Mouse (Mus musculus): Measurements from ENCODE around the gene Krtap3-1. TPM values are rescaled to one million over a fixed set of nuclear protein-coding genes. Genes with fewer than 3 reads are reported as not detected.
A peak's percentile ranks its signal among the peaks of the same experiment; 100 is the strongest.

Gene Krtap3-1
- polyA plus RNA-seq, 1 experiment from 2014 or later = not detected

- H3K4me2 ChIP-seq = peak overlapping the region; percentile 53
- 7% methylated on average over 7 of the region's 7 CpGs for WGBS
- ATAC-seq (ENCODE audit: insufficient number of reproducible peaks, insufficient read depth, low FRiP score, low TSS enrichment, low read depth) = no peak
- H3K36me3 ChIP-seq = no peaks in the 10 kb centered on the region
- H3K27ac ChIP-seq = no peak overlapping the region
- H3K27me3 ChIP-seq = no peaks in the 10 kb centered on the region
- H3K9me3 ChIP-seq = no peaks in the 10 kb centered on the region
- 0 out of 2 replicates have a peak, but pooled peaks cover 2% of the 10 kb centered on the region for H3K4me1 ChIP-seq
- no peak overlapping the region for H3K4me3 ChIP-seq
- 0 out of 2 replicates have a peak overlapping the region, but pooled peaks have one; percentile 51 for H3K9ac ChIP-seq
Measured at GRCm38 (mm10) chr11:99574106-99574505, 7.7 kb upstream of the Krtap3-1 start.

GRCm38 (mm10) chr11:99573164-99573563 is 6.7 kb upstream of the Krtap3-1 start:
- Histone ChIP-seq H3K9ac (no peak overlapping the region), H3K4me1 (0 out of 2 replicates have a peak, but pooled peaks cover 2% of the 10 kb centered on the region), H3K27me3 (no peaks in the 10 kb centered on the region), H3K27ac (no peak overlapping the region), H3K4me3 (no peak overlapping the region), H3K4me2 (no peak overlapping the region), H3K9me3 (no peaks in the 10 kb centered on the region), H3K36me3 (no peaks in the 10 kb centered on the region)
- WGBS = 63% methylated on average over 4 of the region's 4 CpGs
- ATAC-seq (ENCODE audit: insufficient number of reproducible peaks, insufficient read depth, low FRiP score, low TSS enrichment, low read depth) = no peak

- no peak overlapping the region for H3K4me2 ChIP-seq
- ATAC-seq (ENCODE audit: insufficient number of reproducible peaks, insufficient read depth, low FRiP score, low TSS enrichment, low read depth) = no peak
Measured at GRCm38 (mm10) chr11:99562580-99562979, 3.9 kb downstream of the Krtap3-1 start.

GRCm38 (mm10) chr11:99559366-99559765 is 7.1 kb downstream of the Krtap3-1 start, which contains the start of gene Gm11939:
Gene Gm11939 (minus strand): TSS chr11:99559466.
- H3K36me3 ChIP-seq = no peaks in the 10 kb centered on the region
- WGBS = 91% methylated on average over 9 of the region's 9 CpGs
- H3K4me2 ChIP-seq = no peak within 1 kb of the TSS
- no peaks in the 10 kb centered on the region for H3K4me1 ChIP-seq
- no peak for ATAC-seq (ENCODE audit: insufficient number of reproducible peaks, insufficient read depth, low FRiP score, low TSS enrichment, low read depth)
- no peak within 1 kb of the TSS for H3K9ac ChIP-seq
- no peaks in the 10 kb centered on the region for H3K9me3 ChIP-seq
- no peak within 1 kb of the TSS for H3K4me3 ChIP-seq
- H3K27me3 ChIP-seq = no peaks in the 10 kb centered on the region
- H3K27ac ChIP-seq = no peak within 1 kb of the TSS

More at GRCm38 (mm10) chr11:99562580-99562979, 3.9 kb downstream of the Krtap3-1 start:
- no peaks in the 10 kb centered on the region for H3K36me3 ChIP-seq
- H3K4me1 ChIP-seq = no peaks in the 10 kb centered on the region
- H3K9ac ChIP-seq = no peak overlapping the region
- no peaks in the 10 kb centered on the region for H3K9me3 ChIP-seq
- 79% methylated on average over 6 of the region's 6 CpGs for WGBS
- H3K27ac ChIP-seq = no peak overlapping the region
- no peak overlapping the region for H3K4me3 ChIP-seq
- no peaks in the 10 kb centered on the region for H3K27me3 ChIP-seq

GRCm38 (mm10) chr11:99557976-99558745 is 8.3 kb downstream of the Krtap3-1 start:
- no peak for ATAC-seq (ENCODE audit: insufficient number of reproducible peaks, insufficient read depth, low FRiP score, low TSS enrichment, low read depth)

GRCm38 (mm10) chr11:99556753-99557152 is 9.7 kb downstream of the Krtap3-1 start, which contains the start of gene Krtap3-2:
Gene Krtap3-2 (minus strand): TSS chr11:99556853.
- Histone ChIP-seq H3K27ac (no peak within 1 kb of the TSS), H3K4me2 (no peak within 1 kb of the TSS), H3K4me1 (no peaks in the 10 kb centered on the region), H3K9ac (no peak within 1 kb of the TSS), H3K9me3 (no peaks in the 10 kb centered on the region), H3K4me3 (no peak within 1 kb of the TSS), H3K36me3 (no peaks in the 10 kb centered on the region), H3K27me3 (no peaks in the 10 kb centered on the region)
- 87% methylated on average over 2 of the region's 2 CpGs for WGBS
- ATAC-seq (ENCODE audit: insufficient number of reproducible peaks, insufficient read depth, low FRiP score, low TSS enrichment, low read depth) = no peak

More at GRCm38 (mm10) chr11:99557976-99558745, 8.3 kb downstream of the Krtap3-1 start:
- H3K4me3 ChIP-seq = no peak overlapping the region
- H3K9ac ChIP-seq = no peak overlapping the region
- no peaks in the 10 kb centered on the region for H3K4me1 ChIP-seq
- WGBS = 75% methylated on average over 3 of the region's 3 CpGs
- H3K27me3 ChIP-seq = no peaks in the 10 kb centered on the region
- H3K9me3 ChIP-seq = no peaks in the 10 kb centered on the region
- H3K4me2 ChIP-seq = no peak overlapping the region
- H3K36me3 ChIP-seq = no peaks in the 10 kb centered on the region
- no peak overlapping the region for H3K27ac ChIP-seq

- H3K27ac ChIP-seq = no peak overlapping the region
- WGBS = 88% methylated on average over 2 of the region's 2 CpGs
- ATAC-seq (ENCODE audit: insufficient number of reproducible peaks, insufficient read depth, low FRiP score, low TSS enrichment, low read depth) = no peak
Measured at GRCm38 (mm10) chr11:99556195-99556594, 10.2 kb downstream of the Krtap3-1 start.

GRCm38 (mm10) chr11:99550765-99551164 is 15.7 kb downstream of the Krtap3-1 start, which contains the start of gene Krtap3-3:
Gene Krtap3-3 (minus strand): TSS chr11:99550865.
- H3K4me1 ChIP-seq = no peaks in the 10 kb centered on the region
- H3K9ac ChIP-seq = no peak within 1 kb of the TSS
- no peak within 1 kb of the TSS for H3K4me3 ChIP-seq
- ATAC-seq (ENCODE audit: insufficient number of reproducible peaks, insufficient read depth, low FRiP score, low TSS enrichment, low read depth) = no peak
- no peak within 1 kb of the TSS for H3K4me2 ChIP-seq
- no peaks in the 10 kb centered on the region for H3K9me3 ChIP-seq
- H3K27ac ChIP-seq = no peak within 1 kb of the TSS
- 70% methylated on average over 4 of the region's 4 CpGs for WGBS
- no peaks in the 10 kb centered on the region for H3K27me3 ChIP-seq
- H3K36me3 ChIP-seq = no peaks in the 10 kb centered on the region

More at GRCm38 (mm10) chr11:99556195-99556594, 10.2 kb downstream of the Krtap3-1 start:
- H3K4me2 ChIP-seq = no peak overlapping the region
- H3K9me3 ChIP-seq = no peaks in the 10 kb centered on the region
- no peak overlapping the region for H3K4me3 ChIP-seq
- H3K9ac ChIP-seq = no peak overlapping the region
- H3K36me3 ChIP-seq = no peaks in the 10 kb centered on the region
- H3K27me3 ChIP-seq = no peaks in the 10 kb centered on the region
- no peaks in the 10 kb centered on the region for H3K4me1 ChIP-seq

- Histone ChIP-seq H3K4me1 (no peaks in the 10 kb centered on the region), H3K36me3 (no peaks in the 10 kb centered on the region), H3K4me2 (no peak overlapping the region), H3K27me3 (no peaks in the 10 kb centered on the region), H3K27ac (no peak overlapping the region), H3K4me3 (no peak overlapping the region), H3K9ac (no peak overlapping the region), H3K9me3 (no peaks in the 10 kb centered on the region)
- no peak for ATAC-seq (ENCODE audit: insufficient number of reproducible peaks, insufficient read depth, low FRiP score, low TSS enrichment, low read depth)
Measured at GRCm38 (mm10) chr11:99547892-99548291, 18.5 kb downstream of the Krtap3-1 start.

- no peaks in the 10 kb centered on the region for H3K9me3 ChIP-seq
- no peaks in the 10 kb centered on the region for H3K27me3 ChIP-seq
- H3K4me1 ChIP-seq = peaks cover 8% of the 10 kb centered on the region; the same call in 1 of the 2 replicates
- H3K4me3 ChIP-seq = no peak overlapping the region
- H3K9ac ChIP-seq = no peak overlapping the region
- no peak for ATAC-seq (ENCODE audit: insufficient number of reproducible peaks, insufficient read depth, low FRiP score, low TSS enrichment, low read depth)
- H3K4me2 ChIP-seq = no peak overlapping the region
- WGBS = 44% methylated on average over 9 of the region's 9 CpGs
- no peak overlapping the region for H3K27ac ChIP-seq
- H3K36me3 ChIP-seq = no peaks in the 10 kb centered on the region
Measured at GRCm38 (mm10) chr11:99539721-99540120, 26.7 kb downstream of the Krtap3-1 start.

GRCm38 (mm10) chr11:99521288-99521860 is 45.1 kb downstream of the Krtap3-1 start, which contains the start of gene Krt39:
Gene Krt39 (minus strand): TSS chr11:99521338.
- 77% methylated on average over 13 of the region's 13 CpGs for WGBS
- no peak within 1 kb of the TSS for H3K27ac ChIP-seq
- H3K9me3 ChIP-seq = no peaks in the 10 kb centered on the region
- no peaks in the 10 kb centered on the region for H3K36me3 ChIP-seq
- no peak within 1 kb of the TSS for H3K4me2 ChIP-seq
- no peak for ATAC-seq (ENCODE audit: insufficient number of reproducible peaks, insufficient read depth, low FRiP score, low TSS enrichment, low read depth)
- H3K9ac ChIP-seq = no peak within 1 kb of the TSS
- H3K4me1 ChIP-seq = no peaks in the 10 kb centered on the region
- no peaks in the 10 kb centered on the region for H3K27me3 ChIP-seq
- no peak within 1 kb of the TSS for H3K4me3 ChIP-seq
